Mouse (Mus musculus): ENCODE results near the gene Kbtbd2. TPM values are rescaled to one million over a fixed set of nuclear protein-coding genes. Genes with fewer than 3 reads are reported as not detected.

Gene Kbtbd2
- polyA plus RNA-seq (2015; fragmentation: Nextera tagmentation; extraction: Ambion mirVana): 24.7 and 27.2 TPM in 2 replicates

- Histone ChIP-seq H3K27ac (ENCODE audit: low read depth, low read length) (peak within 1 kb of the TSS; percentile 99), H3K4me2 (ENCODE audit: low read length) (peak within 1 kb of the TSS; percentile 89), H3K4me1 (ENCODE audit: control insufficient read depth, insufficient read depth, low read depth, low read length) (peaks cover 24% of the 10 kb centered on the region), H3K27me3 (replicated peaks; ENCODE audit: control insufficient read depth, insufficient read depth, low read length) (no peaks in the 10 kb centered on the region), H3K36me3 (ENCODE audit: control insufficient read depth, insufficient read depth, low read length) (no peaks in the 10 kb centered on the region), H3K9ac (ENCODE audit: low read depth, low read length) (peak within 1 kb of the TSS; percentile 96), H3K9me3 (ENCODE audit: control insufficient read depth, low read length) (no peaks in the 10 kb centered on the region), H3K4me3 (ENCODE audit: low read length) (peak within 1 kb of the TSS; percentile 87)
- ATAC-seq: peak; percentile 96
- WGBS: under 1% methylated on average over 73 of the region's 98 CpGs
Measured at GRCm38 (mm10) chr6:56797311-56798151, at the start of gene Kbtbd2. Kbtbd2 (minus strand) TSS chr6:56797813.

DNA sequence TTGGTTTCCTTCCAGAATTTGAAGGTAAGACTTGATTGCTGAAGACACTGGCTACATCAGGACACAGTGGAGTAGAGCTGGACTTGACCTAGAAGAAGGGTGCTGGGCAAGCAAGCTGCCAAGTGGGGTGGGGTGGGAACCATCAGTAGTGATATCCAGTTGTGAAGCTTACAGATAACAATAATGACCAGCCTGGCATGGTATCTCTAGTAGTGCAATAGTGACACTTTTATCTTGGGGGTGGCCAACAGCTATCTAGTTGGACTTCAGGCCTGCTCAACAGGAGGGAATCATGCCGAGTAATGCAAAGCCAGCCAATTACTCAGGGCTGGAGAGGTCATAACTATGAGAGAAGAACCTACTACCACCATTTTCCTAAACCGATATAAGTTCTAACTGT is 46.8 kb upstream of the Kbtbd2 start:
- ATAC-seq: no peak
- no peaks in the 10 kb centered on the region for H3K36me3 ChIP-seq (ENCODE audit: control insufficient read depth, insufficient read depth, low read length)
- H3K27me3 ChIP-seq (replicated peaks; ENCODE audit: control insufficient read depth, insufficient read depth, low read length): no peaks in the 10 kb centered on the region
- no peaks in the 10 kb centered on the region for H3K4me1 ChIP-seq (ENCODE audit: control insufficient read depth, insufficient read depth, low read depth, low read length)
- H3K9ac ChIP-seq (ENCODE audit: low read depth, low read length): no peak overlapping the region
- no peak overlapping the region for H3K27ac ChIP-seq (ENCODE audit: low read depth, low read length)
- no peak overlapping the region for H3K4me2 ChIP-seq (ENCODE audit: low read length)
- 90% methylated on average over 2 of the region's 2 CpGs for WGBS
- no peak overlapping the region for H3K4me3 ChIP-seq (ENCODE audit: low read length)
- H3K9me3 ChIP-seq (ENCODE audit: control insufficient read depth, low read length): no peaks in the 10 kb centered on the region

GRCm38 (mm10) chr6:56843229-56843628 is 45.6 kb upstream of the Kbtbd2 start:
- 87% methylated on average over 3 of the region's 3 CpGs for WGBS
- no peak overlapping the region for H3K4me3 ChIP-seq (ENCODE audit: low read length)
- no peaks in the 10 kb centered on the region for H3K4me1 ChIP-seq (ENCODE audit: control insufficient read depth, insufficient read depth, low read depth, low read length)
- no peak overlapping the region for H3K27ac ChIP-seq (ENCODE audit: low read depth, low read length)
- no peak overlapping the region for H3K9ac ChIP-seq (ENCODE audit: low read depth, low read length)
- no peaks in the 10 kb centered on the region for H3K27me3 ChIP-seq (replicated peaks; ENCODE audit: control insufficient read depth, insufficient read depth, low read length)
- H3K36me3 ChIP-seq (ENCODE audit: control insufficient read depth, insufficient read depth, low read length): no peaks in the 10 kb centered on the region
- H3K9me3 ChIP-seq (ENCODE audit: control insufficient read depth, low read length): no peaks in the 10 kb centered on the region
- no peak overlapping the region for H3K4me2 ChIP-seq (ENCODE audit: low read length)
- no peak for ATAC-seq

DNA sequence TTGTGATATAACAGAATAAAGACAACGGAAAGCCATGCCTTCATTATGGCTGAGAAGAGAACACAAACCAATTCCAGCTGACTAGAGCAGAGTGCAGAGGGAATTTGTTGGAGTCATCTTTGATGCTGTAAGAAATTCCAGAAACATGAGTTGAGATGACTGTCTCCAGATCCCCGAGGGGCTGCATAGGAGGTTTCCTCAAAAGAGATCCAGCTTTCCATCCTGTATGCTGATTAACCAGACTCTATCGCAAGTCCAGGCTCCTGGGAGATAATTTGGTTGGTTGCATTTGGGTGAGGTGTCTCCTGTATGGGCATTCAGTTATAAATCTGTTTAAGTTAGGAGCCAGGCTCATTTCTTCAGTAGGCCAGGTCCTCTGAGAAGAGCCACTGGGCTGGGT is 40.0 kb upstream of the Kbtbd2 start:
- Histone ChIP-seq H3K27ac (ENCODE audit: low read depth, low read length) (no peak overlapping the region), H3K9ac (ENCODE audit: low read depth, low read length) (no peak overlapping the region), H3K4me1 (ENCODE audit: control insufficient read depth, insufficient read depth, low read depth, low read length) (no peaks in the 10 kb centered on the region), H3K9me3 (ENCODE audit: control insufficient read depth, low read length) (no peaks in the 10 kb centered on the region), H3K36me3 (ENCODE audit: control insufficient read depth, insufficient read depth, low read length) (no peaks in the 10 kb centered on the region), H3K4me2 (ENCODE audit: low read length) (no peak overlapping the region), H3K4me3 (ENCODE audit: low read length) (no peak overlapping the region), H3K27me3 (replicated peaks; ENCODE audit: control insufficient read depth, insufficient read depth, low read length) (no peaks in the 10 kb centered on the region)
- WGBS: 97% methylated on average over 3 of the region's 3 CpGs
- ATAC-seq: no peak

GRCm38 (mm10) chr6:56837166-56837565 is 39.6 kb upstream of the Kbtbd2 start:
- Histone ChIP-seq H3K9me3 (ENCODE audit: control insufficient read depth, low read length) (no peaks in the 10 kb centered on the region), H3K4me1 (ENCODE audit: control insufficient read depth, insufficient read depth, low read depth, low read length) (peaks cover 4% of the 10 kb centered on the region; the same call in 1 of the 2 replicates), H3K4me3 (ENCODE audit: low read length) (no peak overlapping the region), H3K27ac (ENCODE audit: low read depth, low read length) (no peak overlapping the region), H3K4me2 (ENCODE audit: low read length) (no peak overlapping the region), H3K36me3 (ENCODE audit: control insufficient read depth, insufficient read depth, low read length) (no peaks in the 10 kb centered on the region), H3K9ac (ENCODE audit: low read depth, low read length) (no peak overlapping the region), H3K27me3 (replicated peaks; ENCODE audit: control insufficient read depth, insufficient read depth, low read length) (no peaks in the 10 kb centered on the region)
- WGBS: 96% methylated on average over 12 of the region's 12 CpGs
- no peak for ATAC-seq

DNA sequence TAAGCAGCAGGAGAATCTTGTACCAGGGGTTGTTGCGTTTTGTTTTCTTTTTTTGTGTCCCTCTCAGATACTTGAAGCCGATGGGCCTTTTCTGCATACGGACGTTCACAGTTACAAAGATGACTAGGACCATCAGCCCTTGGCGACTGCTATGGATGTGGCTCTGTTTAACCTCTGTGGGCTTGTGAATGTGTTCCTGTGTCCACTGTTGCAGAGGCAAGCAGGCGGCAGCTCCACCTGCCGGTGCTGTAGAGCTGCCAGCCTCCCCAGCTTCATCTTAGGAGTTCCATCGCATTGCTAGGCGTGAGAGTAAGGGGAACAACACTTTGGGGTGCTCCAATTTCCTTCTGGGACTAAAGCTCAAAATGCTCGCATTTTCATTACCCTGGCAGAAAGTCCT is 37.9 kb upstream of the Kbtbd2 start:
- WGBS: 87% methylated on average over 10 of the region's 10 CpGs
- H3K4me2 ChIP-seq (ENCODE audit: low read length): no peak overlapping the region
- H3K27me3 ChIP-seq (replicated peaks; ENCODE audit: control insufficient read depth, insufficient read depth, low read length): no peaks in the 10 kb centered on the region
- H3K27ac ChIP-seq (ENCODE audit: low read depth, low read length): no peak overlapping the region
- ATAC-seq: no peak
- no peaks in the 10 kb centered on the region for H3K9me3 ChIP-seq (ENCODE audit: control insufficient read depth, low read length)
- peaks cover 4% of the 10 kb centered on the region; the same call in 1 of the 2 replicates for H3K4me1 ChIP-seq (ENCODE audit: control insufficient read depth, insufficient read depth, low read depth, low read length)
- no peak overlapping the region for H3K9ac ChIP-seq (ENCODE audit: low read depth, low read length)
- no peak overlapping the region for H3K4me3 ChIP-seq (ENCODE audit: low read length)
- no peaks in the 10 kb centered on the region for H3K36me3 ChIP-seq (ENCODE audit: control insufficient read depth, insufficient read depth, low read length)

GRCm38 (mm10) chr6:56834769-56835168 is 37.2 kb upstream of the Kbtbd2 start:
- Histone ChIP-seq H3K9me3 (ENCODE audit: control insufficient read depth, low read length) (no peaks in the 10 kb centered on the region), H3K4me1 (ENCODE audit: control insufficient read depth, insufficient read depth, low read depth, low read length) (peaks cover 4% of the 10 kb centered on the region; the same call in 1 of the 2 replicates), H3K27ac (ENCODE audit: low read depth, low read length) (no peak overlapping the region), H3K27me3 (replicated peaks; ENCODE audit: control insufficient read depth, insufficient read depth, low read length) (no peaks in the 10 kb centered on the region), H3K9ac (ENCODE audit: low read depth, low read length) (no peak overlapping the region), H3K4me3 (ENCODE audit: low read length) (no peak overlapping the region), H3K4me2 (ENCODE audit: low read length) (no peak overlapping the region), H3K36me3 (ENCODE audit: control insufficient read depth, insufficient read depth, low read length) (no peaks in the 10 kb centered on the region)
- ATAC-seq: no peak
- 60% methylated on average over 5 of the region's 5 CpGs for WGBS

DNA sequence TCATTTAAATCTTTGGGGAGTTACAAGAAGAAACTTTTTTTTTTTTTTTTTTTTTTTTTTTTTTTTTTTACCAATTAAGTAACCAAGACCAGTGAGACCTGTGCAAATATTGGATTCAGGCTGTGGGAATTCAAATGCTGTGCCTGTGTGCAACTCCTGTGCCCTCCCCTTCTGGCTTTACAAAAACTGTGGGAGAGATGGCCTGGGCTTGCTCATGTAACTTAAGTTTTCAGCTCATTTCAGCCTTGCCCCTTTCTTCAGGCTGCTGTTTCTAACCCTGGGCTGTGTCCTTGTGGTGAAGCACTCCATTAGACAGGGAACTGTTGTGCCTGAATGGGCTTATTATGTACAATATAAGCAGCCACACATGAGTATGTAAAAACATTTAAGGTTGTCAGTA is 35.2 kb upstream of the Kbtbd2 start:
- no peaks in the 10 kb centered on the region for H3K9me3 ChIP-seq (ENCODE audit: control insufficient read depth, low read length)
- ATAC-seq: no peak
- peaks cover 4% of the 10 kb centered on the region; the same call in 1 of the 2 replicates for H3K4me1 ChIP-seq (ENCODE audit: control insufficient read depth, insufficient read depth, low read depth, low read length)
- H3K4me3 ChIP-seq (ENCODE audit: low read length): peak overlapping the region; percentile 68
- no peaks in the 10 kb centered on the region for H3K36me3 ChIP-seq (ENCODE audit: control insufficient read depth, insufficient read depth, low read length)
- H3K4me2 ChIP-seq (ENCODE audit: low read length): peak overlapping the region; percentile 87
- H3K27ac ChIP-seq (ENCODE audit: low read depth, low read length): no peak overlapping the region
- H3K27me3 ChIP-seq (replicated peaks; ENCODE audit: control insufficient read depth, insufficient read depth, low read length): no peaks in the 10 kb centered on the region
- H3K9ac ChIP-seq (ENCODE audit: low read depth, low read length): no peak overlapping the region

DNA sequence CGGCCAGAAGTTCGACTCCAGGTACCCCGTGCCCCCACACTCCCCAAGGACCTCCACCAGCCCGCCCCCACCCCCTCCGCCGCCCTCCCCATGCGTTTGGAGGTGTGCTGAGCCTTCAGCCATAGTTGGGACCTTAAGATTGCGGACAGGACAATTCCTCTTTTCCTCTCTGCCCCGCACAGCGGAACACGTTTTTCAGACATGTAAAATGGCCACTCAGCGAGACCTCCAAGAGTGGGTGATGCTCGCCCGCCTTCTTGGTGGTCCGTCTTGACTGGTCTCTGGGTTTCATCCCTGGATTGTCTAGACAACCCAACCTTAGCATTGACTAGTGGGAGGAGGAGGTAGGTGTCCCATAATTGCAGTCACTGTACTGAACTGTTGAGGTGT is 34.8 kb upstream of the Kbtbd2 start:
- no peaks in the 10 kb centered on the region for H3K9me3 ChIP-seq (ENCODE audit: control insufficient read depth, low read length)
- no peaks in the 10 kb centered on the region for H3K27me3 ChIP-seq (replicated peaks; ENCODE audit: control insufficient read depth, insufficient read depth, low read length)
- H3K9ac ChIP-seq (ENCODE audit: low read depth, low read length): peak overlapping the region; percentile 83
- peak overlapping the region; percentile 87 for H3K4me2 ChIP-seq (ENCODE audit: low read length)
- H3K27ac ChIP-seq (ENCODE audit: low read depth, low read length): no peak overlapping the region; the same call in 1 of the 2 replicates
- H3K4me1 ChIP-seq (ENCODE audit: control insufficient read depth, insufficient read depth, low read depth, low read length): peaks cover 4% of the 10 kb centered on the region; the same call in 1 of the 2 replicates
- no peak; the same call in 1 of the 2 replicates for ATAC-seq
- H3K36me3 ChIP-seq (ENCODE audit: control insufficient read depth, insufficient read depth, low read length): no peaks in the 10 kb centered on the region
- WGBS: 4% methylated on average over 13 of the region's 15 CpGs
- H3K4me3 ChIP-seq (ENCODE audit: low read length): peak overlapping the region; percentile 68

All from hindbrain, embryonic 16.5 days (tissue).